Mouse (Mus musculus): ENCODE measurements at regions not wholly inside any gene's neighbourhood (a gene's known extent, or its start where the extent isn't known, plus 50 kb on each side); places are given as distances from the start of the nearest gene placed in this dataset.

DNA sequence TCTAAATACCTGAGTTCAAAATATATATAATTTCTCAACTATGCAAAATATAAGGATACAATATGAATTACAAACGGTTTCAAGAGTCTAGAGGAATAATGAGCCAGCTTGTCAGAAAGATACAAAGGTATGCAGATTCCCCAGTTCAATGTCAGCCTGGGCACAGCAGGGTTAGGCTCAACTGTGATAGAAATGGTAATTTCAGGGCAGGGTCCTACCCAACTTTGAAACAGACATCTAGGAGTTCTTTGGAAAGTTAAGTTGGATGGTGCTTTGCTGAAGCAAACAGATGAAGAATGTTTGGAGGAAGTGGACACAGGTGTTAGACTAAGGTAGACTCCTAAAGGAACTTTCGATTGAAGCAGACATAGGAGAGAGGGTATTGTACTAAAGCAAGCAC lies 187.4 kb downstream of the Snca start:
- TF ChIP-seq CTCF (IDR thresholded peaks at IDR 0.05) (no peak), EP300 (IDR thresholded peaks at IDR 0.05; ENCODE audit: insufficient read depth, low read depth, low read length) (no peak)

Data from heart, adult 2 months (tissue).